Mouse (Mus musculus): ENCODE data around the gene Glt1d1.

- no peak for TF ChIP-seq POLR2A (IDR thresholded peaks at IDR 0.05; ENCODE audit: borderline replicate concordance, low read depth, low read length)
- no peak for TF ChIP-seq CTCF (IDR thresholded peaks at IDR 0.05; ENCODE audit: low read depth, low read length)
Observed at GRCm38 (mm10) chr5:127596862-127597261, 35.2 kb upstream of the Glt1d1 start.

Data from bone marrow macrophage, adult 2 months (primary cell).